Mouse (Mus musculus) hindbrain, embryonic 14.5 days (tissue): Measurements from ENCODE around the gene Zfp120. TPM values are rescaled to one million over a fixed set of nuclear protein-coding genes. Genes with fewer than 3 reads are reported as not detected.
"Not testable (repeated sequence)": the region's sequence is repeated elsewhere in the genome, so short reads cannot be mapped to it uniquely, and the experiment has no call there.

Experiments
- ATAC-seq: fragments of 200-750 bp; cut with Nextera tagmentation; 2 replicates; pipeline ENCODE4 v1.8.0; 2017; ENCODE audit warnings: moderate number of reproducible peaks, mild to moderate bottlenecking, moderate TSS enrichment, moderate library complexity; ENCODE audit not compliant: low FRiP score
- DNase-seq: peaks from one replicate; pipeline ENCODE4 v3.0.0-alpha.2; 2015; ENCODE audit warnings: low spot score
- H3K27ac ChIP-seq: fragments of 300-500 bp; sonication (generic); 2 replicates; pipeline ENCODE4 v1.5.1; 2014; ENCODE audit warnings: mild to moderate bottlenecking, moderate library complexity
- H3K27me3 ChIP-seq: fragments of 300-500 bp; sonication (generic); 2 replicates; pipeline ENCODE4 v1.6.1; 2014; ENCODE audit warnings: mild to moderate bottlenecking, low read length, mixed read lengths; ENCODE audit not compliant: control insufficient read depth, insufficient read depth
- H3K36me3 ChIP-seq: fragments of 300-500 bp; sonication (generic); replicated peaks from 2 replicates; pipeline ENCODE4 v1.6.1; 2014; ENCODE audit not compliant: control insufficient read depth, insufficient read depth
- H3K4me1 ChIP-seq: fragments of 300-500 bp; sonication (generic); replicated peaks from 2 replicates; pipeline ENCODE4 v1.6.1; 2014; ENCODE audit warnings: antibody characterized with exemption, low read length, mixed read lengths; ENCODE audit not compliant: control insufficient read depth, insufficient read depth
- H3K4me2 ChIP-seq: fragments of 300-500 bp; sonication (generic); replicated peaks from 2 replicates; pipeline ENCODE4 v1.6.1; 2014; ENCODE audit warnings: mild to moderate bottlenecking, moderate library complexity
- H3K4me3 ChIP-seq: fragments of 300-500 bp; sonication (generic); replicated peaks from 2 replicates; pipeline ENCODE4 v1.5.1; 2014; ENCODE audit warnings: mild to moderate bottlenecking, low read length
- H3K9ac ChIP-seq: fragments of 300-500 bp; sonication (generic); 2 replicates; pipeline ENCODE4 v1.6.1; 2014
- H3K9me3 ChIP-seq: fragments of 300-500 bp; sonication (generic); 2 replicates; pipeline ENCODE4 v1.6.1; 2016; ENCODE audit warnings: low read length; ENCODE audit not compliant: control insufficient read depth
- WGBS: fragments of 180-500 bp; shearing (Covaris S2); extraction: QIAGEN DNeasy Blood & Tissue Kit; methylation state at CpG from one replicate; pipeline ENCODE4 v1.1.7; 2014; 5-methylcytosine and 5-hydroxymethylcytosine counted together
- polyA plus RNA-seq: library from polyadenylated mRNA; unstranded; fragments of >200 nt; fragmentation: Nextera tagmentation; extraction: Ambion mirVana; gene quantifications from 2 replicates; pipeline ENCODE4 v1.2.1, GENCODE M21; 2014

Zfp120 gene
- polyA plus RNA-seq, 1 experiment from 2014 or later: 13.1 TPM

DNA sequence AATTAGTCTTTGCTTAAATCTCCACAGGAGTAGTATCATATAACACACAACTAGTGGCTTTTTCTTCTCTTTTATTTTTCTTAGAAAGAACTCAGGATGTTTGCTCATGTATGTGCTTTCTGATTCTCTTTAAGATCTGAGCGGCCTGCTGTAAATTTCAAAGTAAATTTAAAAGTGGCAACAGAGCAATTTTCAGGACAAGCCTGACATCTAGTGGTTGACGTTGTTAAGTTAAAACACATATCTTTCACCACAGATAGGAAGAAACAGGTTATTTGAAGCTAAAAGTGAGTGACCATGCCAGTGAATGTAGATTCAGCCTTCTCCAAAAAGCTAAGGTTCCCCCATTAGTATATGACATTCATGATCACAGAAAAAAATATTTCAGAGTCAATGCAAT, 36.9 kb downstream of the Zfp120 start:
- not testable (repeated sequence) for H3K4me3 ChIP-seq, H3K36me3 ChIP-seq, H3K4me2 ChIP-seq, H3K9ac ChIP-seq, H3K4me1 ChIP-seq, H3K27ac ChIP-seq, H3K9me3 ChIP-seq, H3K27me3 ChIP-seq
- peak; percentile 59; the same call in 1 of the 2 replicates for ATAC-seq
- 22% methylated on average over 2 of the region's 2 CpGs for whole genome bisulfite sequencing
- peak; percentile 87 for DNase-seq

Other genes with a start within 250 kb of the Zfp120 start
- not detected in 2 replicates for gene Gm10770, start 43.0 kb upstream of the Zfp120 start, polyA plus RNA-seq
- gene Gm14139, start 45.0 kb upstream of the Zfp120 start, polyA plus RNA-seq: not detected in 2 replicates
- 12.2 TPM in 2 replicates for gene Zfp937, start 81.4 kb upstream of the Zfp120 start, polyA plus RNA-seq
- gene Gm21994, start 118.9 kb upstream of the Zfp120 start, polyA plus RNA-seq: 1.8 and 1.9 TPM in 2 replicates
- gene Gm14124, start 120.8 kb upstream of the Zfp120 start, polyA plus RNA-seq: 0.07 TPM in 1 of 2 replicates, not detected in the other
- gene Gm10130, start 187.0 kb upstream of the Zfp120 start, polyA plus RNA-seq: 0.87 TPM in 1 of 2 replicates, not detected in the other
- 13.9 and 16.0 TPM in 2 replicates for gene 3300002I08Rik, start 226.1 kb upstream of the Zfp120 start, polyA plus RNA-seq